In genomic region chr10:13541721-13542120, GRCm38 (mm10) we compare ENCODE assay signal across 15 mouse cellular contexts.
"Had no signal": no experiment of that assay in that cellular context is flagged by ENCODE, and none has a peak within 500 bp of the region (broad histone marks: within the 10 kb centered on the region; RNA-seq: fewer than 3 reads in every experiment).

No protein-coding gene starts in this region.

- H3K4me3 ChIP-seq: neural tube, embryonic 15.5 days; stomach, embryonic 15.5 days had no signal

- H3K4me2 ChIP-seq: neural tube, embryonic 15.5 days; stomach, embryonic 15.5 days had no signal

- H3K4me1 ChIP-seq: neural tube, embryonic 15.5 days; stomach, embryonic 15.5 days had no signal

- DNase-seq: retina, postnatal 1 day; right cerebral cortex, adult 18-20 months; right cerebral cortex, postnatal 14 days; right cerebral cortex, postnatal 25 days; right cerebral cortex, postnatal 4 days; spleen, adult 18-20 months; thymus, adult 18-20 months; thymus, adult 2 months; thymus, postnatal 14 days; thymus, postnatal 25 days; thymus, postnatal 36 days; thymus, postnatal 4 days had no signal

- H3K27ac ChIP-seq: neural tube, embryonic 15.5 days; stomach, embryonic 15.5 days; stomach, postnatal 0 days had no signal

- H3K27me3 ChIP-seq: neural tube, embryonic 15.5 days; stomach, embryonic 15.5 days had no signal

- H3K9ac ChIP-seq: neural tube, embryonic 15.5 days; stomach, embryonic 15.5 days had no signal

- H3K9me3 ChIP-seq: neural tube, embryonic 15.5 days; stomach, embryonic 15.5 days had no signal
